Mouse (Mus musculus) fat pad, adult 2 months (tissue): Measurements from ENCODE around the gene Ergic1.

ENCODE experiments used
- DNase-seq: peaks from one replicate; pipeline ENCODE4 v3.0.0-alpha.2; 2011; ENCODE audit warnings: low read depth, low spot score; ENCODE audit errors: extremely low read depth

Gene Ergic1

DNA sequence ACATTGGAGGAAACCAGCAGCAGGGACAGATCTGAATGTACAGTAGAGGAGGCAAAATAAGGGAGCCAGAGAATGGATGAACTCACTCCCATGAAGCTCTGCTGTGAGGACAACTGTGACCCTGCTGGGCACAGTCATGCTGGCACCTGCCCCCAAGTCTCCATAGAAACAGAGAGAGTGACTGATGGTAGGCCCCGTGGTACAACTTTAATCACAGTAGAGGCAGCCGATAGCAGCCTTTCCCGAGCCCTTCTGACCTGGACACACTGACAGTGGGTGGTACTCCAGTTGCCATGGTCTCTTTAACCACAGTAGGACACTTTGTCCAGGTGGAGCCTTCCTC is 98.3 kb downstream of the Ergic1 start:
- DNase-seq = no peak

DNA sequence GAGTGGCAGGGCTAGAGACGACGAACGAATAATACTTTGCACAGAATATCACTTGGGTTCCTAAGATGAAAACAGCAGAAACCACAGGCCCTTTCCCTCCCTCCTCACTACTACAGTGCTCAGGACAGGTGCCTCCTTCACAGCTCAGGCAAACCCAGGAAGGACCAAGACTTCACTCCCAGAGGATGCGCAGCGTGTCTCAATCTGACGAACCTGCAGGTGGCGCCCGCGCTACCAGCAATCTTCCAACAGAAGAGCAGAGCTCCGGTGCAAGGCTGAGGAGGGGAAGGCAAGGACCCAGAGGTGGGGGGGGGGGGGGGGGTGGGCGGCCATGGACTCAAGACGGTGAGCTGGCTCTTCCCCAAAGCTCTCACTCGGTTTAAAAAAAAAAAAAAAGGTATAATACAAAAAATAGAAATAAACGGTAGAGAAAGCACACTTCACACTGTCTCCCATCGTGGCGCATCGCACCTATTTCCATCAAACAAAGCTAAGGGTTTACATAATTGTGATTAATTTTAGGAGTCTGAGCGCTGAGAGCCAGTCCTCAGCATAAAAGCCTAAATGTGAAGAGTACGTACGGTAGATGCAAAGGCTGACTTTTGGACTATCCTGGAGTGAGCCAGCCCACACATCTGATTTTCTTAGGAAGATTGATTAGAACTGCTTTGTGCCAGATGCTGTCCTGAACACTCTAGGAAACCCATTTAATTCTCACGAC is 99.1 kb downstream of the Ergic1 start:
- DNase-seq = no peak

DNA sequence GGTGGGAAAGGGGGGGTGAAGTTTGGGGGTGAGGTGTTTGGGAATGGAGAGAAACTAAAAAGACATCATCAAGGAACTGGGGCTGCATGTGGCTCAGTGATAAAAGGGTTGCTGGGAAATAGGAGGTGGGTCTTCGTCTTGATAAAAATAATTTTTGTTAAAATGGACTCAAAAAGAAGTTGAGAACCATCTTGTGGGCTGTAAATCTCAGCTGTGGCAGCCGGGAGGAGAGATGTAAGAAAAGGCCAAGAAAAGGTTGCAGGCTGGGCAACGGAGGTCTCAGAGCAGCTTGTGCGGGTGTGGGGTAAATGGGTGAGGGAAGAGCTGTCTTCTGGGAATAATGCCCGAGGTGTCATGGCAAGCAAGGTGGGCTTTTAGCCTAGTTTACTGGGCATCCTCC is 100.9 kb downstream of the Ergic1 start:
- no peak for DNase-seq

DNA sequence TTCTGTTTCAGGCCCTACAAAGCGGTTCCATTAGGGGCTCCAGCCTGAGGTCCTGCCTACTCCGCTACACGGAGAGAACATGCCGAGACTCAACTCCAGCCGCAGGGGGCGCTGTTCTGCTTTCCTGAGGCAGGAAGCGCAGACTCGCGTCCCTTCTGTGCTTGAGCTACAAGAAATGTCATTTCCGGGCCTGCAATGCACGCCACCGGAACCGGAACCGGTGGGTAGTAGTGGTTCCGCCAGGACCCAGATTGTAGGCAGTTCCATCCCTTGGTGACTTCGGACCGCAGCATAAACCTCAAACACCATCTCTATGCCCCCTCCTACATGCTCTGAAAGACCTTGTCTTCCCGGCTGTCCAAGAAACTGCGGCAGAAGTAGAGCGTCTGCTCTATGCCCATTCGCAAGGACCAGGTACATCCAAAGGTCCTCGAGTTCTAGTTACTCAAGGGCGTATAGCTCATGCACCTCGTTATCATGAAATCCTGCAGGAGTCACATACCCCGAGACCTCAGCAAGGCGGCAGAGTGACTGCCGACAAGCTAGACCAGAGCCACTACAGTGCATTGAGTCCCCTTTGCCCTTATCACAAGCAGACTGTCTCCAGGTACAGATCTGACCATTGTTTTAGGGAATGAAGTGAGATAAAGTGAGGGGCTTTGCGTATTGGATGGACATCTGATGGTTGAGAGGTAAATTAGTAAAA is 101.8 kb downstream of the Ergic1 start, which contains the start of gene Atp6v0e:
Gene Atp6v0e, plus strand, starts transcription at position 254 of the 706 bp plus-strand sequence.
- no peak for DNase-seq

- no peak for DNase-seq
Observed at GRCm38 (mm10) chr17:26665600-26665999, 104.3 kb downstream of the Ergic1 start.

GRCm38 (mm10) chr17:26671268-26671667 is 110.0 kb downstream of the Ergic1 start:
- no peak for DNase-seq

GRCm38 (mm10) chr17:26675845-26676244 is 114.6 kb downstream of the Ergic1 start:
- DNase-seq = no peak

DNA sequence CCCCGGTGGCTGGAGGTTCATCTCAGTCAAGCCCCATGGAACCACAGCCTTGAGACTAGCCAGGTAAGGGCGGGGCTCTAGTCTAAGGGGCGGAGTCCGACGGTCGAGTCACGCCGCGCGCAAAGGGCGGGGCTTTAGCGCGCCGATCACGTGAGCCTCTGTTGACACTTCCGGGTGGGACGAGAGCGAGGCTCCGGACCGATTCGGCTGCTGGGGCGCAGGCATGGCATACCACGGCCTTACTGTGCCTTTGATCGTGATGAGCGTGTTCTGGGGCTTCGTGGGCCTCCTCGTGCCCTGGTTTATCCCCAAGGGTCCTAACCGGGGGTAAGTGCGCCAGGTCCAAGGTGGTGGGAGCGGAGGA is 114.9 kb downstream of the Ergic1 start:
- DNase-seq = no peak

GRCm38 (mm10) chr17:26676616-26677376 is 115.5 kb downstream of the Ergic1 start:
- DNase-seq = no peak

DNA sequence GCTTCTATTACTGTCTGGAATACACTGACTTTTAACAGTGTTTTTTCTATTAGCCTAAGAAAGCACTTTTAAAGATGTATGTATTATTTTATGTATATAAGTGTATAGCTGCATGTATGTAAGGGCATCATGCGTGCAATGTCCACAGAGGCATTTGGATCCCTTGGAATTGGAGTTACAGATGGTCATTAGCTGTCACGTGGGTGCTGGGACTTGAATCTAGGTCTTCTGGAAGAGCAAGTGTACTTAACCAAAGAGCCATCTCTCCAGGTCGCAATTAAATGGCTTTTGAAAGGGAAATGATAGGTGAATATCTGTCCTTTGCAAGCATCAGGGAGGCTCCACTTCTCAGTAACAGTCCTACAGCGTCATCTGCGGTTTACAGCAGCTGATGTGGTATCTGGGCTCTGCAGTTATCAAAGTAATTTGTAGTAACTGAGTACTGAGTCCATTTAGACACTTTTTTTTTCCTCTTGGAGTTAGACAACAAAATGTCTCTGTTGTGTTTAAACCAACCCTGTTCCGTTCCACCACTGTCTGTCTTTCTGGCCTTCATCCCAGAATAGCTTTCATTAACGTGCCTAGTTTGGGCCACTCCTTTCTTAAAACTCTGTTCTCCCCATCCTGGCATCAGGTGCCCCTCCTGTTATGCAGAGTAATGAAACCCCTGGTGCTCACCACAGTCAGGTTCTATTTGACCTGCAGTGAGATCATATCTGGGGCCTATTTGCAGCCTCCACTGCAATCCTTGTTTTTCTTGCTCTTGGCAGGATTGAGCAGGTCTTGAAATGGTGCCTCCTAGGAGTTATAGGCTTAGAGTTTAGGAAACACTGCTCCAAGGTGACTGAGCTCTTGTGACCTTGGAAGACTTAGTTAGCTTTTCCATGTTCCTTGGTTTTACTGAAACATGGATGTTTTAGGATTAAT is 116.7 kb downstream of the Ergic1 start:
- DNase-seq = peak; percentile 59

DNA sequence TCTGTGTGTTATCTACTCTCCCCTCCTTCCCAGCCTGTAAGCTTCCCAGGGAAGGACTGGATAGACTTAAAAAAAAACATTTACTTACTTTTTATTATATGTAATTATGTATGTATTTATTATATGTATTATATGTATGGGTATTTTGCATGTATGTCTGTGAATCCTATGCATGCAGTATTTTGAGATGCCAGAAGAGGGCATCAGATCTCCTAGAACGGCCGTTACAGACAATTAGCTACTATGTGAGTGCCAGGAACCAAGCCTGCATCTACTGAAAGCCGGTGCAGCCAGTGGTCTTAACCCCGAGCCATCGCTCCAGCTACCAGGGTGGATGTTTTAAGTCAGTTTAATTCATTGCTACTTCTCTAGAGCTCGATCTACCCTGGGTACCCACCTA is 120.0 kb downstream of the Ergic1 start:
- no peak for DNase-seq

GRCm38 (mm10) chr17:26686334-26687000 is 125.2 kb downstream of the Ergic1 start:
- DNase-seq = no peak

GRCm38 (mm10) chr17:26688795-26689735 is 127.8 kb downstream of the Ergic1 start:
- no peak for DNase-seq

GRCm38 (mm10) chr17:26689810-26690209 is 128.5 kb downstream of the Ergic1 start:
- DNase-seq = no peak

DNA sequence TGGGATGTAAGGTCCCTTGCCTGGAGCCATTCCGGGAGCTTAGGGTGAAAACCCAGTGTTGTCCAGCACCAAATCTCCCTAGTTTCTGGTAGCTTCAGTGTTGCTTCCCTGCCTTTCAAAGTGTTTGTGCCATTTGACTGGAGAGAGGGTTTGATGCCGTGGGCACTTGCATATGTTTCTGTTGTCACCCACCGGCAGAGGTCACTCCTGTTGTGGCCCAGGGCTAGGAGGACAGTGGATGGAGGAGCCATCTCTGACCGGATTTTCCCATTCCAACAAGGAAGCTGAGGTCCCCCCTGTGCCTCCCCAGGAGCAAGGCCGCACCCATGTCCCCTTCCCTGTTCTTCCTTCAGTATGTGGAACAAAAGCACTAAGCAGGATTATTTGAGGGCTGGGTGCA is 128.9 kb downstream of the Ergic1 start:
- DNase-seq = no peak

- DNase-seq = no peak
Observed at GRCm38 (mm10) chr17:26691110-26691509, 129.8 kb downstream of the Ergic1 start.

- DNase-seq = no peak
Observed at GRCm38 (mm10) chr17:26693424-26693823, 132.1 kb downstream of the Ergic1 start.

DNA sequence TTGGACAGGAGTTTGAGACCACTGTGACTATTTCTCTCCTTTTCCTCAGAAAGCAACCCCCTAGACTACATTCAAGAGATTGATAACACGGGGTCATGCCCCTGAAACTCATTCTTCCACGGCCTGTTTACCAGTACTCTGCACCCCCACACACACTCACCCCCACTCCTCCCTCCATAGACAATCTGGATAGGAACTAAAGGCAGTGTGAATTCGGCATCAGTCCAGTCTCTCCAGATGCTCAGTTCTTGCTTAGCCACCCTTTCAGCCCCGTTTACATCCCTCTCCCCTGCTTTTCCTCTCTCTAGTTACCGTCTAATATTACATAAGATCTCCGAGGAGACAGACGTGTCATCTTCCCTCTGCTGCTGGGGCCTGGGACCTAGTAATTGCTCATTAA is 132.9 kb downstream of the Ergic1 start:
- DNase-seq = no peak

- no peak for DNase-seq
Observed at GRCm38 (mm10) chr17:26695193-26695592, 133.9 kb downstream of the Ergic1 start.
